Mouse (Mus musculus) G1E (cell line): ENCODE measurements around the gene Abcd3.

Experiments used
- CTCF ChIP-seq: IDR thresholded peaks from 2 replicates; pipeline ENCODE4 v1.5.1; 2012; ENCODE audit warnings: low read depth, low read length, inconsistent platforms, mixed read lengths
- POLR2AphosphoS5 ChIP-seq: IDR thresholded peaks from 2 replicates; pipeline ENCODE4 v1.6.1; 2012; ENCODE audit warnings: low read depth, low read length, inconsistent platforms; ENCODE audit not compliant: insufficient replicate concordance

- TF ChIP-seq POLR2AphosphoS5: no peak
- TF ChIP-seq CTCF: no peak
Measured at GRCm38 (mm10) chr3:121819693-121820200, 4.6 kb upstream of the Abcd3 start.
